Mouse (Mus musculus) yolk sac, embryonic 10.5 days (tissue): ENCODE results near the gene Cfap43.

ENCODE experiments used
- DNase-seq: peaks from one replicate; pipeline ENCODE4 v3.0.0-alpha.2; 2017; ENCODE audit warnings: low spot score

Cfap43 gene

DNA sequence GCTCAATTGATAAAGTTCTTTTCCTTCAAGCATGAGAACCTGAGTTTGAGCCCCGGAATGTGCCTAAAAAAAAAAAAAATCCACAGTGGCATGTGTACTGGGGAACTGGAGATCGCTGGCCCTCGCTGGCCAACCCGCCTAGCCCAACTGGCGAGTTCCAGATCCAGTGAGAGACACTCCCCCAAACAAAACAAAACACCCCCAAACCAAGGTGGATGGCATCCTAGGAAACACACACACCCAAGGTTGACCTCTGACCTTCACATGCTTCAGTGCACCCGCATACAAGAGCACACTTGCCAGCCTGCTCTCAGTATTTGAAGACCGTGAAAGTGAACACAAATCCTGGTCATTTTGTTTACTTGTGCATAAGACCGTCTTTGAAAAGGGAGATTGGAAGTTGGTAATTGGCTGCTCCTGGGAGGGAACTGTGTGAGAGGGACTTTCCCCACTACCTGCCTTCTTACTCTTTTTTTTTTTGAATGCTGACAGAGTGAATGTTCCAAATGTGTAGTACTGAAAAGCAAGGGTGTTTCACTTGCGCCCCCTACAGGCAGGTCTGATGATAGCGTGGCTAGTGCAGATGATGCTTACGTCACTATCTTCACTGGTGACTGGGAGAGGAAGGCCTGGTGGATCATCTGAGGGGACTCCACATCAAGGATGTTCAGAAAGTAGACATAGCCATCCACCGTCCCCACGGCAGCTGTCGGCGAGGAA, 123.9 kb downstream of the Cfap43 start:
- DNase-seq, result peak; percentile 19

DNA sequence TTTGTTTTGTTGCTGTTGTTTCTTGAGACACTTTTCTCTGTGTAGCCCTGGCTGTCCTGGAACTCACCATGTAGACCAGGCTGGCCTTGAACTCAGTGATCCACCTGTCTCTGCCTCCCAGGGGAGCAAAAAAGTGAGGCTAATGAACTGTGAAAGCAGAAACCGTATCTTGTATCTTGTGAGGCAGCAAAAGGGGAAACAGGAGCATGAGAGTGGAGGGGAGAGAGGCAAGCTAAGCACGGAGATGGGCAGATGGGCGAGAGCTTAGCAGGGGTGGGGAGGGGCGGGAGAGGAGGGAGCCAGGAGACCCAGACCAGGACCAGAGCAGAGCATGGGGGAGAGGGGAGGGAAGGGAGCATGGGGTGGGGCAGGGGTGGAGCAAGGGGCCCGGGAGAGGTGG, 124.8 kb downstream of the Cfap43 start:
- DNase-seq, result no peak

DNA sequence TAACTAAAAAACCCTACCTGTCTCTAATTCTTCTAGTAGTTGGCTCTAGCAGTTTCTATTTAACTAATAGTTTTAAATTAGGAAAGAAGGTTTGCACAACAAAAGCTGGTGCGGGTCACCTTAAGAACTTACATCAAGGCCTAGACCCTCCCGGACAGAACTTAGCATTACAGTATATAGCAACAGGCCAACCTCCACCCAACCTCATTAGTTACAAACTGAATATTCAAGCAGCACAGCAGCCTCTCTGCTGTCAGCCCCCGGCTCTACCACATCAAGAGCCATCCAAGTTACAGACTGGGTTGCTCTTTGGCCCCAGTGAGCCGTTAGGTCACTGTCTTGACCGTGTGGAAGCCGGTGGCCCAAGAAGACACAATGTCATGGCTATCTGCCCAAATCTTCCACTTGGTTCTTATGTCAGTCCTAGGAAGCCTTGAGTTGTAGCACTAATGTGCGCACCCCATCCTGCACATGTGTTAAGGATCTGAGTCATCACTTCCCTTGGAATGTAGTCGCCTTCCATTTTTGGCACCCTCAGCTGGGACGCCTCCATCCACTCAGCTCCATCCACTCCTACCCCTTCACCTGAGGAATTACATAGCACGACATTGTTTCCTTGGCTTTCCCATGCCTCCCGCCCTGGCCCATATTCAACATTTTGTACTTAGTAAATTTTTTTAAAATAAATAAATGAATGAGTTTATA, 128.6 kb downstream of the Cfap43 start:
- no peak for DNase-seq

DNA sequence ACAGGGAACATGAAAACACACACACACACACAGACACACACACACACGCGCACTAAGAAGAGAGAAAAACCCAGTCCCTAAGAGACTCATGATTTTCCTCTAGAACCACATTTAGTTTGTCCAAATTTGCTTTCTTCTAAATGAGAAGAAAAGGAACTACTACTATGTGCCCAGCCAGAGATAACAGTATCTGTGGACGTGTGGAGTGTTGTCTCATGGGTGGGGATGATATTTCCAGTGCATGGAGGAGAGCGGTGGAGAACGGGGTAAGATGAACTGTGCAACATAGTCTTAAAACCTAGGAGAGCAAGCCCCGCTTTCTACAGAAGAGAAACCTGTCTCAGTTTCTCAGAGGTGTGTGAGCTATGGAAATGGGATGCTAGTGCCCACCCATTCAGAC, 135.2 kb downstream of the Cfap43 start:
- no peak for DNase-seq

DNA sequence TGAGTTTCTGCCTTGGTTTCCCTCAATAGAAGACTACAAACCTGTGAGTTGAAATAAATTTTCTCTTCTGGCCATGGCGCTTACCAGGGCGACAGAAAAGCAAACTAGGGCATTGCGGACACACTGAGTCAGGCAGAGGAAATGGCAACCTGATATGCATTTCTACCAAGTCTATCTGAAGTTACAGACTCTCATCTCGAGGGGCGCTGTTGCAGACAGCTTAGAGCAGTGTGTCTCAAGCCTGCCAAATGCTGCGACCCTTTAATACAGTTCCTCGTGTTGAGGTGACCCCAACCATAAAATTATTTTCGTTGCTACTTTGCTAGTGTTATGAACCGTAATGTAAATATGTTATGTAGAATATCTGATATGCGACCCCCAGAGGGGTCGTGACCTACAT, 138.1 kb downstream of the Cfap43 start:
- no peak for DNase-seq

DNA sequence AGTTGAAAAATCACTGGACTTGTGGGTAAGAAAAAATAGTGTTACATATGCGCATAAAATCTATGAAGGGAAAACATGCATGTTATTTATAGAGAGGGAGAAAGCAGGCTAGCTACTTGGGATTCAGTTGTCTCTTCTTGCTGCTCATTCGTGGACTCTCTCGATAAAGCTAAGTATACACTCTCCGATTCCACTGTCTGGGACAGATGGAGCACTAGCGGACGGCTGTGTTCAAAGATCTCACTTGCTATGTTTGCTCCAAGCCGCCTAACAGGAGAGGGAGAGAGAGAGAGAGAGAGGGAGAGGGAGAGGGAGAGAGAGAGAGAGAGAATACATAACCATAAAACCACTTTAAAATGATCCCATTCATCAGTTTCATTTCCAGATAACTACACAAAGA, 138.9 kb downstream of the Cfap43 start:
- no peak for DNase-seq

DNA sequence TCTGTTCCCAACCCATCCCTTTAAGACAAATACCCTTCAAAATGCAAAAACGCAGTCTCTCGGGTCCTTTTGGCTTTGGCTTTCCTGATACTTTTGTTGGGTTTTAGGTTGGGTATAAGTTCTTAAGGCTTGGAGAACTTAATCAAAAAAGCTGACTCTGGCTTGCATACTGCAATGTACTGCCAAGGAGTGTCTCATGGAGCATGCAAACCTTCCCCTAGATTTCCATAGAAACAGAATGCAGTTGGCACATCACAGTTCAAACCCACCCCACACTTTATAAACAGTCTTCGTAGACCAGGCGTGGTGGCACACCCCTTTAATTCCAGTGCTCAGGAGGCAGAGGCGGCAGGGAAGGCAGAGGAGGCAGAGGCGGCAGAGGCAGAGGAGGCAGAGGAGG, 141.2 kb downstream of the Cfap43 start:
- no peak for DNase-seq

DNA sequence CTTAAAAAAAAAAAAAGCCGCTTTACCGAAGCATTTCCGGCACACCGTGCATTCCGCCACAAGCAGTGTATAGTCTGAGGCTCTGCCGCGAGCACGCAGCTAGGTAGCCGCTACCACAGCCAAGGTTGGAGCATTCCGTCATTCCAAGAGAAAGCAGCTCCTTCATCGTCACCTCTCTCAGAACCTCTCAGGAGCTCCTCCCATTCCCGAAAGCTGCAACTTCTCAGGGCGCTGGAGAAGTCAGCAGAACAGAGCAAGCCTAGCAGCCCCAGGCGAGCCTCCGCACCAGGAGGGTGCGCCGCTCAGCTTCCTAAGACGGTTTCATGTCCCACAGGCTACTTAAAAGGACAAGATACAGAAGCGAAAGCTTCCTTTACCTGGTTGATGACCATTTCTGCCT, 163.5 kb downstream of the Cfap43 start:
- DNase-seq, result peak; percentile 22

DNA sequence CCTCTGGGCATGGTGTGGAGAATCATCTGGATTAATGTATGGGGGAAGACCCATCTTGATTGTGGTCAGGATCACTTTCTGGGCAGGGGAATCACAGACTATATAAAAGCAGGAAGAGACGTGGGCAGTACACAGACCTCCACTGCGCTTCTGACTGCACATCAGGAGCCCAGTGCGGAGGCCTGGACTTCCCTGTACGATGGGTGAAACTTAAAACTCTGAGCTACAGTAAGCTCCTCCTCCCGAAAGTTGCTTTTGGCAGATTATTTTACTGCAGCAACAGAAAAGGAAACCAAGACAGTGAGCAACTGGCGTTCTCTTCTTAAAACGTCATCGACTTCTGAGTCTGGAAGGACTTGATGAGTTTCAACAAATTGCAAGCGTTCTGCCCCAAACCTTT, 164.2 kb downstream of the Cfap43 start:
- DNase-seq, result no peak

DNA sequence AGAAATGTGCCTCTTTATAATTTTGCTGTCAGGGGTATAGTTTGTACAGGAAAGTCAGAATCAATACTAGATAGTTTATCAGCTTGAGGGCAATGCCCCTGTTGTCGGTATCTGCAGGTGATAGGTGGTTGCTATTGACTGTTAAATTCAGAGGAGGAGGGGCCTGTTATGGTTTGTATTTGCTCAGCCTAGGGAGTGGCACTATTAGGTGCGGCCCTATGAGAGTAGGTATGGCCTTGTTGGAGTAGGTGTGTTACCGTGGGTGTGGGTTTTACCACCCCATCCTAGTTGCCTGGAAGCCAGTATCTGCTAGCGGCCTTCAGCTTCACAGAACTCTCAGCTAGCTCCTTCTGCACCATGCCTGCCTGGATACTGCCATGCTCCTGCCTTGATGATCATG, 165.2 kb downstream of the Cfap43 start:
- DNase-seq, result no peak

DNA sequence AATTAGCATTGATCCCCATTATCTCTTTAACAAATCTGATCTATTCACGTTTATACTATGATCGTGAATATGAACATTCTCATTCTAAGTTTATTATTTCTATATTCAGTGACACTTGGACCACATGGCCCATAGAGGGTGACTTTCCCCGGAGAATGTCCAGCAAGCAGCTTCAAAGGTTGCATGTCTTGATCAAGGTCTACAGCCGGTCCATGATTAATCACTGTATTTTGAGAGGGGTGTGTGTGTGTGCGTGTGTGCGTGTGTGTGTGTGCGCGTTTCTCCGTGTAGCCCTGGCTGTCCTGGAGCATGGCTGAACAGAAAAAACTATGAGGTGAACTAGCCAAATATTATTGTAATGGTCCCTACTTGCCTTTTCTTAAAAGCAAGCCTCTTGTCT, 166.6 kb downstream of the Cfap43 start:
- DNase-seq, result no peak

DNA sequence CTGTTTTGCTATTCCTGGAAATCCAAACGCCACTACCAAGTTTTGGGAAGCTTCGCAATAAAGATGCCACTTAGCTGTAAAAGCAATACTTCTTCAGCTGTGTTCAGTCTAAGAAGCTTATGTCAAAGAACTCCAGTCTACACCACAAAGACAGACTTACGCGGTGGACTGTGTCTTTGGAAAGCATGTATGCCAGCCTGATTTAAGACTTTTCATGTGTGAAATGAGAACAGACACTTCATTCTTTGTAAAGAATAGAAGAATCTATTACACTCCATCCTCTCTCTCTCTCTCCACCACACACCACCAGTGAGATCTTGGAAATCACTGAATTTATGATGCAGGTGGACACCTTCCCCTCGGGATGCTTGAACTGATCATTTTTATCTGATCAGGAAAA, 168.7 kb downstream of the Cfap43 start:
- DNase-seq, result no peak

DNA sequence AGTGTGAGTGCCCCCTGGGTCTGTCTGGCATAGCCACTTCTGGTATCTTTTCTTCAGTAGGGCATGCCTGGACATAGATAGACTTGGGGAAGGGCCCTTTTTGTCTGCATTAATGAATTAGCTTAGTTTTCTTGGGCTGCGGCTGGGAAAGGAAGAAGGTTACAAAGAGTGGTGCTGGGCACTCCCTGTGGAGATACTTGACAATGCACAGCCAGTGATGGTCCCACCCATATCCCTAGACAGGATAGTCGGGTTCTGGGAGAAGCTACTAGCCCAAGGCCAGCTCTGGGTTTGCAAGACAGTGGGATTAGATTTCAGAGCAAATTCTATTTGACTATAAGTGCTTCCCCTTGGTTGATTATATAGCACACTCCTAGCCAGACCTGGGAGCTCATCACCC, 170.1 kb downstream of the Cfap43 start:
- no peak for DNase-seq

DNA sequence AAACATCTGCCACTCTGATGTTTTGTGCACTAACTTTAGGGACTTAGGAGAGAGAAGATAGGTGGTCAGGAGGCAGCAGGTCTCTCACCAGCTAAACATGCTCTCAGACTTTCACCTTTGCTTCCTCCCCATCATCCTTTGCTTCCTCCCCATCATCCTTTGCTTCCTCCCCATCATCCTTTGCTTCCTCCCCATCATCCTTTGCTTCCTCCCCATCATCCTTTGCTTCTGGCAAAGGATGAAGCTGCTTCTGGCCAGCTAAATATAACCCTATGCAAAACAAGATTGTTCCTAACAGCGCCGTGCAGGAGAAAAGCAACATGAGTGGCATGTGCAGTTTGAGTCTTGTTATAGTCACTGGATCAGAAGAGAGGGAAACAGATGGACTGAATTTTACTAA, 172.0 kb downstream of the Cfap43 start:
- no peak for DNase-seq

DNA sequence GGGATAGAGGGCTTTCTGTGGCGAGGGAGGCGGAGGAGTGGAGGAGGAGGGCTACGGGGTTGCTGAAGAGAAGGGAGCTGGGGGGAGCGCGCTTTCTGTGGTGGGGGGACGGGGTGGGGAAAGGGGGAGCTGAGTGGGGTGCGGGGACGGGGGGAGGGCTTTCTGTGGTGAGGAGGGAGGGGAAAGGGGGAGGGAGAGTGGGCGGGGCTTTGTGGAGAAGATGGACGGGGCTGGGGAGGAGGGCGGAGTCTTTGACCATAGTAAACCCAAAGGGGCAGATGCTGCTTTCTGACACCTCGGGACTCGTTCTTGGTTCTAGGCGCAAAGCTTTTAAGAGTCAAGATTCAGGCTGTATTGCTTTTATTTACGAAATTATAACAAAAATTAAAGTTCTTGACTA, 187.2 kb downstream of the Cfap43 start:
- DNase-seq, result peak; percentile 80

DNA sequence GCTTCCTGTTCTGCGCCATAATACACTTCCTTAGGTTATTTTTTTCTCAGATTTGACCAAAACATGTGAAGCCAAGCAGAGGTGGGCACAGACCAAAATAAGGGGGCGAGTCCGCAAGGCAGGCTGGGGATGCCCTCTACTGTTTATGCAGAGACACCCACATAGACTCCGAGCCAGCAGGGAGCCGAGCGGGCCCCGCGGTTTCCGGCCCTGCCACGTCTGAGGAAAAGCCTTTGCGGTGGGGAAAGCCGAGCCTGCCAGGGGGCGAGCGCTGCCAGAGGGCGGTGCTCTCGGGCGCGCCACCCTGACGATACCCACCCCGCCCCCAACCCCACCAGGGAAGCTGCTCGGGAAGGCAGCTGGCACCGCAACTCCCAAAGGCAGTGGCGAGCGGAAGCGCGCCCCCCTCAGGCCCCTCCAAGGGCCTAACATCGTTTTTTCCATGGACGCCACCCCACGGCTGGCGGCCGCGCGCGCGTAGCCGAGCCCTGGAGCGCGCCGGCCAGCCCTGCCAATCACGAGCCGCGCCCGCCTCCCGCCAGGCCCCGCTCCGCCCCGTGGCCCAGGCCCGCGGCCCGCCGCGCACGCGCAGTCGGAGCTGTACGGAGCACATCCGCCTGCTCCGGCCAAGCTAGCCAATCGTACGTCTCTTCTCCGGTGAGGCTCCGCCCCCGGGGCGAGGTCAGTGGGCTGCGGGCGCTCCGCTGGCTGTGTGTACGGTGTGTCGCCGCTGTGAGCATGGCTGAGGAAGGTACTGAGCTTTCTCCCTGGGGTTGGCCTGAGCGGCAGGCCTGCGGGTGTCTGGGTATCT, 187.8 kb downstream of the Cfap43 start, which contains the start of gene Sfr1:
Gene Sfr1 (plus strand): TSS at position 612 of the 811 bp plus-strand sequence.
- peak; percentile 97 for DNase-seq

DNA sequence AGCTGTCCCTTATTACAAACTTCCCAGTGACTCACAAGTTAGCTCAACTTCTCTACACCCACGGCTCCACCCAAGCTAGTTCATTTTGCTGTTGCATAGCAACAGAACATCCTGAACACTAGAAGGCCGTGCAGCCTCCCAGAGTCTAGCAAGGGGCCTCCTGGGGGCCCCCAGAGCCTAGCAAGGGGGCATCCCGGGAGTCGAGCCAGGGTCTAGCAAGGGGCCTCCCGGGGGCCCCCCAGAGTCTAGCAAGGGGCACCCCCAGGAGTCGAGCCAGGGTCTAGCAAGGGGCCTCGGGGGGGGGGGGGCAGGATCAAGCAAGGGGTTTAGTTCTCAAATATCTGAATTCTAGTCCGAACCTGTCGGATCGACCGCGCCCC, 188.4 kb downstream of the Cfap43 start:
- DNase-seq, result peak; percentile 81

DNA sequence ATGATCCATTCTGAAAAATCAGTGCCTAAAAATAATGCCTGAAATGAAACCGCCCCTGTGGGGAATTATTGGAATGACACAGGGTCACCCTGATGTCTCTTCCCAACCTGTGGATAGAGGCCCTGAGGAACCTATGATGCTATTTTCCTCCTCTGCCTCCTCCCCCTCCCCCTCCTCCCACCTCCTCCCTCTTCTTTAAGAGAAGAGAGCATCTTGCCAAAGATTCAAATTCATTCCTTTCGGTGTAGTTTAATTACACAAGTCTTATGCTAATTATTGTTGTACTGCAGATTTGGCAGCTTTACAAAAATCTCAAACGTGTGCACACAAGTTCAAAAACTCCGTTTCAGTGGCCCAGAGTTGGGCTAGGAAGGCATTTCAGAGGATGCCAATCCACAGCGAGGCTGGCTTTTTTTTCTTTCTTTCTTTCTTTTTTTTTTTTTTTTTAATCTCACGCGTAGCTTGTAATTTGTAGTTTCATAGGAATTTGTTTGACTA, 193.4 kb downstream of the Cfap43 start:
- DNase-seq, result no peak

DNA sequence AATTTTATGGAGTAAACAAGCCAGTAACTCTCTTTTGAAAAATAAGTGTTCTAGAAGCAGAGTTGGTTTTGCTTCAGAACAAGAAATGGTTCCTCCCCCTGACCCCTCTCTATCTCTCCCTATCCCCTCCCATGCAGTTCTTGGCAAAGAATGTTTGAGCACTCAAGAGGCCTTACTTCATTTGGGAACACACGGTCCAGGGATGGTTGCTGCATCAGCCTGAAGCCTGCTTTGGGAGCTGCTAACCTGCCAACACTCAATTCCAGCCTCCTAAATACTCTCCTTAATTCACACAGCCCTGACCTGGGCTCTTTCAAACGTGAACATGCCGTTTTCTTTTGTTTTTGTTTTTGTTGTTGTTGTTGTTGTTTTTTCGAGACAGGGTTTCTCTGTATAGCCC, 194.2 kb downstream of the Cfap43 start:
- DNase-seq, result no peak

DNA sequence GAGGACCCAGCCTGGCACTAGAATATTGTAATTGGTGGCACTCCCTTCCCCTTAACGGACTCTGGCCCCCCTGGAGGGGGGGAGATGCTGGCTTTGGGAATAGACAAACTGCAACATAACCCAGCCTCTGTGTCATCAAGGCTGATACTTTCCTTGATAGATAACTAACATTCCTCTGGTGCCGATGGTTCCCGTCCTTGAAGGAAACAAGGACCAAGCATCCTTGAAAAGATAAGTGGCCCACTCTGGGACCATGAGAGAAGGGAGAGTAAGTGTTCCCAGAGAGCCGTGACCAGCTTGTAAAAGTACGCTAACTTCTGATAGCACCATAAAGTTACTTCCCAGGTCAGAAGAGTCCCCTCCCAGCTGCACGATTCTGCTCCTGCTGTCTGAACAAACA, 196.6 kb downstream of the Cfap43 start:
- DNase-seq, result no peak

DNA sequence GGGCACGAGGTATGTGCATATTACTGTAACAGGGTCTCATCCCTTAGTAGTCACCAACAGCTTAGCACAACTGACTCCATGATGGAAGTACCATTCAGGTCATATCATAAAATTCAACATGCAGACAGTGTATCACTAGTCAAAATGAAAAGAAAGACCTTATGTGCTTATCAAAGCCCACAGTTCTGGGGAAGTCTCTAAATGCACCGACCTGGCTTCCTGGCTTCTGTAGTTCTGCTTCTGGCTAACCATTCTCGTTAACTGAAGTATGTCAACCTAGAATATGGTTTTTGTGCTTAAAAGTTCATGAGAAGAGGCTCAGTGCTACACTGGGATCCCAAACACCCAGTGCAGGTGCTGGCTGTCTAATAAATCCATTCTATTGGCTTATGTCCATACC, 199.9 kb downstream of the Cfap43 start:
- no peak for DNase-seq

DNA sequence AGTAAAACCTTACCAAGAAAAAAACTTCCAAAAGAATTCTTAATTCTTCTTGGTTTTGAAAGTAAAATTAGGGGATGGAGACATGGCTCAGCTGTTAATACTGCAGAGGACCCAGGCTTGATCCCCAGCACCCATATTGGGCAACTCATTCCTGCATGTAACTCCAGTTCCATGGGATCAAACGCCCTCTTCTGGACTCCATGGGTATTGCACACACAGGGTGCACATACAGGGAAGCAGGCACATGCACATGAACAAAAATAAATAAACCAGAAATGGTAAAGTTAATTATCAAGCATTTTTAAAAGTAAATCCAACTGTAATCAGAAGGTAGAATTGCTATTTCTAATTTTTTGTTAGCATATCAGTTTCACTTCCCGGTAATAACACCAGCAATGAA, 202.9 kb downstream of the Cfap43 start:
- no peak for DNase-seq

DNA sequence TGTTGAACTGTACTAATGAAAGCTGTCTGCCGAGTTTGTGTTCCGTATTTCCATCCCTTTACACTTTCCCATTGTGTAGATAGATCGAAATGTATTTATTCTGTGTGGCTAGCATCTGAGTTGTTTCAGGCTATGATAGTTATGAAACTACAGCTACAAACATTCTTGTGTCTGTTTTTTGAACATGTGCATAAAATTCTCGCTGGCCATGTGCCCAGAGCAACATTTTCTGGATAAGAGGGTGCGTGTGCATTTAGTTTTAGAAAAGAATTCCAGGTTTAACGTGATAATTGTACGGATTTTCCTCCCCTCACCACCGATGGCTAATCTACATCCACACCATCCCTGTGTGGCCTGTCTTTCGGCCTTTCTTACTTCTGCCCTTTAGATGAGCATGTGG, 205.6 kb downstream of the Cfap43 start:
- DNase-seq, result no peak
